Mouse (Mus musculus): ENCODE data around the gene Map1lc3a.

- TF ChIP-seq CTCF (IDR thresholded peaks at IDR 0.05; ENCODE audit: borderline replicate concordance, insufficient read depth, low read length) (no peak), POLR2A (IDR thresholded peaks at IDR 0.05; ENCODE audit: low read depth, low read length) (no peak; the same call in none of the 2 replicates)
These were observed 38.8 kb upstream of the Map1lc3a start for GRCm38 (mm10) chr2:155237276-155237675.

Data from embryonic fibroblast, embryonic 13.5 days (primary cell).